ENCODE assay signal across 35 mouse cellular contexts in the genomic region with DNA sequence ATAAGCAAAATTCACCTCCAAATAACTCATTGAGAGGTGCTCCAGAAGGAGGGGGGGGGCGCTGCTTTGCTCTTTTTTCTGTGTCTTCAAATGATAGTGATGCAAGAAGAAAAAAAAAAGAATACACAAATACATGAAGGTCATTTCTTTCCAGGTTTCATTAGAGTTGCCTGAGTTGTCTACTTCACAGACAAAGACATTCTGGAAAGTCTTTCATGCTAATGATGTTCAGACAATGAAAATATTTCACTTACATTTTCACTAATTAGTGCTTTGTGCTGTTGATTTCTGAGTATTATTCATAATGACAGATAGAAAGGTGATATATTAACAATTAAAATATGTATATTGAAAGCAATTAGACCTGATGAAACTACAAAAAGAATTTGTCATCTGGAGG.
"Had no signal": no experiment of that assay in that cellular context is flagged by ENCODE, and none has a peak within 500 bp of the region (broad histone marks: within the 10 kb centered on the region; RNA-seq: fewer than 3 reads in every experiment).

No protein-coding gene starts in this region.

- H3K27me3 ChIP-seq: heart, embryonic 12.5 days; heart, embryonic 13.5 days; heart, embryonic 15.5 days; hindbrain, embryonic 12.5 days; hindbrain, embryonic 13.5 days; hindbrain, embryonic 15.5 days; intestine, embryonic 15.5 days; kidney, embryonic 15.5 days had no signal

- H3K4me2 ChIP-seq: heart, embryonic 11.5 days; heart, embryonic 12.5 days; heart, embryonic 13.5 days; heart, embryonic 15.5 days; hindbrain, embryonic 12.5 days; hindbrain, embryonic 13.5 days; hindbrain, embryonic 14.5 days; hindbrain, embryonic 15.5 days; intestine, embryonic 15.5 days; kidney, embryonic 15.5 days had no signal

- H3K36me3 ChIP-seq: heart, embryonic 10.5 days; heart, embryonic 12.5 days; heart, embryonic 13.5 days; heart, embryonic 15.5 days; hindbrain, embryonic 10.5 days; hindbrain, embryonic 12.5 days; hindbrain, embryonic 13.5 days; hindbrain, embryonic 15.5 days; intestine, embryonic 15.5 days; kidney, embryonic 15.5 days had no signal

- H3K4me1 ChIP-seq: heart, embryonic 10.5 days; heart, embryonic 12.5 days; heart, embryonic 13.5 days; heart, embryonic 15.5 days; hindbrain, embryonic 10.5 days; hindbrain, embryonic 12.5 days; hindbrain, embryonic 13.5 days; hindbrain, embryonic 15.5 days; intestine, embryonic 15.5 days; kidney, embryonic 15.5 days had no signal

- ATAC-seq: hindbrain, embryonic 16.5 days; hindbrain, postnatal 0 days; inflammation-experienced regulatory T-cells, adult 6 months; intestine, embryonic 15.5 days; intestine, embryonic 16.5 days; intestine, postnatal 0 days had no signal

- H3K9me3 ChIP-seq: heart, embryonic 10.5 days; heart, embryonic 12.5 days; heart, embryonic 13.5 days; heart, embryonic 15.5 days; hindbrain, embryonic 10.5 days; hindbrain, embryonic 12.5 days; hindbrain, embryonic 13.5 days; hindbrain, embryonic 15.5 days; intestine, embryonic 15.5 days; kidney, embryonic 15.5 days had no signal

- H3K4me3 ChIP-seq: heart, embryonic 10.5 days; heart, embryonic 12.5 days; heart, embryonic 13.5 days; heart, embryonic 15.5 days; hindbrain, embryonic 10.5 days; hindbrain, embryonic 12.5 days; hindbrain, embryonic 13.5 days; hindbrain, embryonic 15.5 days; intestine, embryonic 15.5 days; kidney, embryonic 15.5 days; layer of hippocampus, adult 2 months had no signal

- H3K9ac ChIP-seq: heart, embryonic 12.5 days; heart, embryonic 13.5 days; heart, embryonic 15.5 days; hindbrain, embryonic 12.5 days; hindbrain, embryonic 13.5 days; hindbrain, embryonic 14.5 days; hindbrain, embryonic 15.5 days; intestine, embryonic 15.5 days; kidney, embryonic 15.5 days had no signal

- DNase-seq: heart, postnatal 10 days; heart, postnatal 14 days; heart, postnatal 36 days; heart, postnatal 4 days; kidney, adult 11 months; kidney, adult 18-20 months; kidney, adult 2 months; kidney, adult 8-10 months; kidney, adult 9 months; kidney, postnatal 10 days; kidney, postnatal 14 days; kidney, postnatal 25 days; kidney, postnatal 36 days; kidney, postnatal 4 days; layer of hippocampus, adult 9-11 months; layer of hippocampus, postnatal 36 days had no signal

- H3K27ac ChIP-seq: heart, embryonic 10.5 days; heart, embryonic 13.5 days; heart, embryonic 15.5 days; hindbrain, embryonic 10.5 days; hindbrain, embryonic 12.5 days; hindbrain, embryonic 13.5 days; hindbrain, embryonic 14.5 days; hindbrain, embryonic 15.5 days; hindbrain, postnatal 0 days; intestine, embryonic 15.5 days; kidney, embryonic 15.5 days; kidney, postnatal 0 days; layer of hippocampus, adult 2 months had no signal
